Mouse (Mus musculus) cerebellum, postnatal 14 days (tissue): Measurements from ENCODE around the gene Xpot.

ENCODE experiments used
- DNase-seq, 2 experiments: peaks; one replicate each; pipeline ENCODE4 v3.0.0; 2021; ENCODE audit warnings: mixed read lengths in 2 of 2

Gene Xpot

DNA sequence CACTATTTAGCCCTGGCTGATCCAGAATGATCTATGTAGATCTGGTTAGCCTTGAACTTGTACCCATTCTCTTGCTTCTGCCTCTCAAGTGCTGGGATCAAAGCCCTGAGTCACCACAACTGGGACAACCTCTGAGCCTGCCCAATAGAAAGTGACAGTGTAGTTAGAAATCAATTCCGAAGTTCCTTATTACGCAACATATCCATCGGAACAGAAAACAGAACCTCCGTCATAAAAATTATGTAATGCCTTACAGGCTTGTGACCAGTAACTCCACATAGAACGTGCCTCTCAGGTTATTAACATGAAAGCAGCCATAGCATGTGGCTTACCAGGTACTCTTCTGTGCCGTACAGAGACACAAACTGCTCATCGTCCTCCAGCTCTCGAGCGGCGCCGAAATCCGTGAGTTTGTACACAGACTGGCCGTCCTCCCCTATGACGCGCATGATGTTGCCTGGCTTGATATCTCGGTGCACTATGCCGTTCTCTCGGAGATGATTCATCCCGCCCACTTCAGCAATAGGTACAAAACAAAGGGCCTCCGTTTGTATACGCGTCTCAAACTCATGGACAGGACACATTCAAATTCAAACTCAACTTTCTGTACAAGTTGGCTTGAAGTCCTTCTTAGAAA is 54.5 kb downstream of the Xpot start:
- DNase-seq: no peak

DNA sequence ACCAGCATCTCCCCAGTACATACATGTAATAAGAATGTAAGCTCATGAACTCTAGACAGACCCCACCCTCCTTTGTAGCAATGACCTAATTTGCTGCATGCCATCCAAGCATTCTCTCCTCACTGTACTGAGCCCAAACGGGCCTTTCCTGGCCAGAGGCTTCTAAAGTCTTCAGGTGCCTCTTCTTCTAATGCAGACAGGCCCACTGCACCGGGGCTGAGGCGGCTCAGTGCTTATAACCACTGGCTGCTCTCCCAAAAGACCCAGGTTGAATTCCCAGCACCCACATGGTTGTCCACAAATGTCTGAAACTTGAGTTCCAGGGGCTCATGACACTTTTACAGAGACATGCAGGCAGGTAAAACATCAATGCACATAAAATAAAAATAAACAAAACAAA is 55.1 kb downstream of the Xpot start:
- DNase-seq: no peak

DNA sequence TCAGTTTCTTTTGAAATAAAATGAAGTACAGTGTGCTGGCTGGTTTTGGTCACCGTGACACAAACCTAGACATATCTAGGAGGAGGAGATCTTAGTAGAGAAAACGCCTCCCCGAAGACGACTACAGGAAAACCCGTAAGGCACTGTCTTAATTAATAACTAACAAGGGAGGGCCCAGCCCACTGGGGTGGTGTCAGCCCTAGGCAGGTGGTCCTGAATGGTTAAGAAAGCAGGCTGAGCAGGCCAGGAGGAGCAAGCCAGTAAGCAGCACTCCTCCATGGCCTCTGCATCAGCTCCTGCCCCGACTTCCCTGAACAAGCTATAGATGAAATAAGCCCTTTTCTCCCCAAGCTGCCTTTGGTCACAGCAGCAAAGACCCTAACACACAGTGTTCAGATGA is 56.3 kb downstream of the Xpot start:
- DNase-seq: no peak

DNA sequence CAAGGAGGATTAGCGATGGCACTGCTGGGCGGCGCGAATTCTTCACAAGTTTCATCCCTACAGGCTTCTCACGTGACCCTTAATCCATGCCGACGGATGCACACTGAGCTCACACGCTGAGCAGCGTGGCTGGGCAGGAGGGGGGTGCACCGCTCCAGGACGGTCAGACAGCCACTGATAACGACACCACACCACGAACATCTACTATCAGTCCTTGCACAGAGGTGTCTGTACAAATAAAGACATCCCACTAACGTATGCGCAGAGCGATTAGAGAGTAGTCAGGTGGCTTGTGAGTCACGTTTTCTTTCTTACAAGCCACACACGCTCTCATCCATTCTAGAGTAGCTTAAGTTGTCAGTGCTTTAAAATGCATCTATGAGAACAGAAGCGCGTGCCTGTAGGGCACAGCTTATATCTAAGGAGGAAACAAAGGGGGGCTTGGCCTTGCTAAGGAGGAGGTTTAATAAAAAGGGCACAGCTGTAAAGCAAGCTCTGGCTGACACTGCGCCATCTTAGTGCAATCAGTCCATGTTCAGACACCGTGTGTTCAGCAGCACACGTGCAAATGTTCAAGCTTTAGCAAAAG is 57.0 kb downstream of the Xpot start:
- no peak for DNase-seq

DNA sequence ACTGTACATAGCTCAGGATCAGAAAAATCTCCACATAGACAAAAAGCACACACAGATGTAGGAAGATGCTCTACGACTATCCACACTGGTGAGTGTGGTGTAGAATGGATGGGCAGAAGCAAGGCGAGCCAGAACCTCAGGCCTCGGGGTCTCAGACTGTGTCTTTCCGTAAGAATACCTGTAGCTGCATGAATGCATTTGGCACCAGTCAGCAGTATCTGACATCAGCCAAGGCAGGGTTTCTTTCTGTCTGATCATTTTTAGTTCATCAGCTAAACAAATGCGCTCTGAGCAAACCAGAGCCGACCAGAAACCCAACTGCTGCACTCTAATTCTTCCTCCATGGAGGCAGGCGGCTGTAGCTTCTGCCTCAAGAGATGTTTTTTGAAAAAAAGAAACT is 57.6 kb downstream of the Xpot start:
- DNase-seq: no peak

DNA sequence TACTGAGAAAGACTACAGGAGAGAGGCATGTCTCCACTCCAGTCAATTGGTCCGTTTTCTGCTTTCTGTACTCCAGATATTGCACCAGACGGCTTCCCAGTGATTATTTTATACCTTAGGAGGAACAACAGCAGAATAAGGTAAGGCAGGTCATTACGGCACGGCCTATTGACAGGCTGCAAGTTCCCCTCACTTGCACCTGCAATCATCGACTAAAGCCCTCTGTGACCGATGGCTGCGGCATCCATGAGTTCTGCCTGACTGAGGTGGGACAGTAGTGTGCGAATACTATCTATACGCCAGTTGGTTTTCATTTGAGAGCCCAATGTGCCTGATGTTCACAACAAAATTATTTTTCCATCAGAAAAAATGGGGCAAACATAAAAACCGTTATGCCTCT is 58.1 kb downstream of the Xpot start:
- no peak for DNase-seq

DNA sequence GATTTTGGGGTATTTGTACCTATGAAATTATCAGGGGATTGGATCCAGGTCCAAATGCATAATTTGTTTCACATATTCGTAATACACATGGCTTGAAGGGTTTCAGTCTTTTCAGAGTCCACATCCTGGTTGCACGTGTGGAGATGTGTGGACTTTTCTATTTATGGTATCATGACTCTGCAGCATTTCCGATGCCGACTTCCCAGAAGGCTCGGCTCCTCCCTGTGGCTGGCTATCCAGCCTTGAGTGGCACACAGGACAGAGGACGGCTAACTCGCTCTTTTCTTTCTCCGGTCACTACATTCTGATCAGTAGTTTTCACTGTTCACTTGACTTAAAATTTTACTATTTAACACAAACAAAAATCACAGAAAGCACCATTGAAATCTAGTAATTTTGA is 61.7 kb downstream of the Xpot start:
- DNase-seq: no peak

DNA sequence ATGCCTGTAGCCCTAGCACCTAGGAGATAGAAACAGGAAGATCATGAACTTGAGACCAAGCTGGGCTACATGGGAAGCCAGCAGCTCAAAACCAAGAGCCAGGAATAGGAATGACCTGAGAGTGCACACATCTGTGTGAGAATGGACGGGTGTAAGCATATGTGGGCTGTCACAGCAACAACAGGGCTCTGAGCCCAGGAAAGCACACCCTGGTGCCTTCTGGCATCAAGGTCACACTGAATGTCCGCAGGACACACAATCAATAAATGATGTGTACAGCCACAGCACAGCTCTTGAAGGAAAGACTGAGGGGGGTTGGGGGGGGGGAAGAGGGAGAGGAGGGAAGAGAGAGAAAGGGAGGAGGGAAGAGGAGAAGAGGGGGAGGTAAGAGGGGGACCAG is 67.9 kb downstream of the Xpot start:
- no peak for DNase-seq

DNA sequence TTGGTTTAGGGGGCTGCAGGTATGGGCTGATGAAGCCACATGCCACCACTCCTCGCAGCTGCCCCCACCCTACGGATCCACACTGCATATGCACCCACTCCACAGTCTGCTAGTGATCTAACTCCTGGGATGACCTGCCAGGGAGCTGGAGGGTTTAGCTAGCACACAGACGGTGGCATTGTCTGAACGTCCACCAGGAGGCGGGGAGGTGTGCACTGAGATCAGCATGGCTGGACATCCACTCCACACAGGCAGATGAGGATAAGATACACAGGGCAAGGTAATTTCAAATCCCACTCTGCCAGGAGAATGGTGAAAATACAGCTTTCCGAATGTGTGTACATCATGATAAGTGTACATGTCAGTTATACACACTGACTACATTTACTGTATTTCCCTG is 69.9 kb downstream of the Xpot start:
- DNase-seq: no peak

DNA sequence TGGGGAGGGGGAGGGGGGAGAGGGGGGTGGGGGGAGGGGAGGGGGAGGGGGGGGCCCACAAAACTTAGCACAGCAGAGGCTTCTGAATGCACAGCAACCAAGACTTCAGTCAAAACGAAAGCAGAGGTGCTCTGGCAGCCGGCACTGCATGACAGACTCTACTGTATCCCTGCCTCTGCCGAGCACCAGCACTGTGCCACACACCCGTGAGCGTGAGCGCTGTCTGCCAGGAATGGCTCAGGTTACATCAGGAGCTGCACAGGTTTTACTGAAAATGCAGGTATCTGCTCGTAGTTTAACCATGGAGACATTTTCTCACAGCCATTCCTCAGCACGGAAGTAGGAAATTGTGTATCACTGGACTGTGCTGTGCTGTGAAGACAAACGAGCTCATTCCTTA is 75.8 kb downstream of the Xpot start:
- DNase-seq: no peak

DNA sequence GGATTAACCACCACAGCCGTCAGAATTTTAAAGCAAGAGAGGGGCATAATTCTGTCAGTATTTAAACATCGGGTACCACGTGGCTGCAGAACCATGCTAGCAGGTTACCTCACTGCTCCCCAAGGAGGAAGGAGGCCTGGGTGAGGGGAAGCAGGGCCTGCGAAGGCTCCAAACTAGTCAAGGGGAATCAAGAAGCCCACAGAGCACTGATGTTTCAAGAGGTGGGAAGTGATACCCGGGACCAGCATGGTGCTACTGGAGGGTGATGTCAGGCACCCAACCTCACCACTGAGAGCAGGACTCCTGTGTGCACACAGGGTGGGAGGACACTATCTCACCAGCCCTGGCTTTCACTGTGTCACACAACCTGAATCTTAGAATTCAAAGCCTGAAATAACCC is 76.5 kb downstream of the Xpot start:
- DNase-seq: no peak

DNA sequence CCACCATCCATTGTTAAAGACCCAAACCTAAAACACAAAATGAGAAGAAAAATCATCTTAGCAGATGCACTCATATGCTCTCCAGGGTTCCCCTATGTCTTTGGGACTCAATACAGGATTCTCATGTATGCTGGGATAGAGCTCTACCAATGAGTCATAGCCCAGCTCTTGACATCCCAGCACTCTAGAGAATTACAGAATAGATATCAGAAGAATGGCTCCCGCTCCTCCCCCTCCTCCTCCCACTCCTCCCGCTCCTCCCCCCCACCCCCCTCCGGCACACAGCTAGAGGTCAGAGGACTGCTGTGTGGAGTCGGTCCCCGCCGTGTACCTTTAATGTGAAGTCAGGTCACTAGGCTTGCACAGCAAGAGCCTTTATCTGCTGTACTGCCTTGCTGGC is 79.0 kb downstream of the Xpot start:
- no peak for DNase-seq

DNA sequence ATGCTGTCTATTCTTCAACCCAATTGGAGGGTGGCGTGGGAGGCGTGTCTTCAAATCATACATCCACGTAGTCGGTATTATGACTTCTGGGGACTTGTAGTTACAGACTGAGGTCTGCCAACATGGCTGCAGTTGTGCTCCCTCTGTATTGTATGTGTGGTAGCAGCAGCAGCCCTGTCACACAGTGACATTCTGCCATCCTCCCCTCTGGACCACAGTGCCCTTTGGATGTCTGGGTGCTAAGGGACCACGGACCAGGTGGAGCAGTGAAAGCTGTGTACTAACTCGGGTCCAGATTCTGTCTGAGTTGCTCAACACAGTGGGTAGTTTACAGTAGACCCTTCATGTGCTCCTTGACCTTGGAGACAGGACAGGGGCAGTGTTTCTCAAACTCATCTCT is 82.6 kb downstream of the Xpot start:
- DNase-seq: no peak

DNA sequence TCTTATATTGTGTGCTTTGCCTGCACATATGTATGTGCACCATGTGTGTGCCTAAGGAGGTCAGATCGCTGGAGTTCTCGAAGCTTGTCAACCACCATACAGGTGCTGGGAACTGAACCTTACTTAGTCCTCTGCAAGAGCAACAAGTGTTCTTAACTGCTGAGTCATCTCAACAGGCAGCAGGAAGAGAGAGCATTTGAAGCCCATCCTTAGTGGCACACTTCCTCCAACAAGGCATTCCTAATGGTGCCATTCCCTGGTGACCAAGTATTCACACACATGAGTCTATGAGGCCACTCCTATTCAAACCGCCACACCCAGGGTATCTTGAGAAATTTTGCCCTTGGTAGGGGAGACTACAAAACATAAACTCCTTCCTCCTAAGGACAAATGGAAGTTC is 84.0 kb downstream of the Xpot start:
- DNase-seq: no peak
